Comparison of ENCODE assay signal across 25 mouse cellular contexts in the genomic region with DNA sequence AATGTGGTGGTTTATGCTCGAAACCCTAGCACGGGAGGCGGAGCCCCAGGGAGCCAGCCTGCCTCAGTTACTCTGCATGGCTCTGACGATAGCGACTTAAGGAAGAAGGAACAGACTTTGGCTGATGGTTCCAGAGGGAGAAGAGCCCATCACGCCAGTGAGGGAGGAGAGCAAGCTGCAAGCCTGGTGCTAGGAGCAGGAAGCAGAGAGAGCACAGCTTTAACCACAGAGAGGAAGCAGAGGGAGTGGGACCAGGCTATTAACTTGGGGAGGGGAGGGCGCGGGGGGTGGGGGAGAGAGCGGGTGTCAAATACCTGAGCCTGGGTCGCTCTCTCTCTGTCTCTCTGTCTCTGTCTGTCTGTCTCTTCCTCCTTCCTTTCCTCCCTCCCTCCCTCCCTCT.
"Had no signal": no experiment of that assay in that cellular context is flagged by ENCODE, and none has a peak within 500 bp of the region (broad histone marks: within the 10 kb centered on the region; RNA-seq: fewer than 3 reads in every experiment).

No protein-coding gene starts in this region.

- ATAC-seq: hindbrain, embryonic 16.5 days; inflammation-experienced regulatory T-cells, adult 6 months; intestine, embryonic 15.5 days; intestine, postnatal 0 days had no signal

- H3K4me1 ChIP-seq: intestine, embryonic 15.5 days; kidney, embryonic 15.5 days; limb, embryonic 12.5 days; liver, embryonic 13.5 days; liver, embryonic 15.5 days had no signal

- H3K36me3 ChIP-seq: heart, embryonic 10.5 days; heart, embryonic 12.5 days; hindbrain, embryonic 12.5 days; intestine, embryonic 15.5 days; kidney, embryonic 15.5 days; limb, embryonic 10.5 days; limb, embryonic 12.5 days; liver, embryonic 13.5 days; liver, embryonic 15.5 days had no signal

- H3K4me3 ChIP-seq: heart, embryonic 10.5 days; heart, embryonic 12.5 days; hindbrain, embryonic 12.5 days; intestine, embryonic 15.5 days; kidney, embryonic 15.5 days; left cerebral cortex, adult 2 months; limb, embryonic 10.5 days; limb, embryonic 12.5 days; liver, embryonic 13.5 days; liver, embryonic 15.5 days had no signal

- H3K9ac ChIP-seq: heart, embryonic 12.5 days; hindbrain, embryonic 12.5 days; hindbrain, embryonic 14.5 days; intestine, embryonic 15.5 days; kidney, embryonic 15.5 days; limb, embryonic 12.5 days; liver, embryonic 13.5 days; liver, embryonic 15.5 days had no signal

- H3K4me2 ChIP-seq: heart, embryonic 12.5 days; hindbrain, embryonic 12.5 days; hindbrain, embryonic 14.5 days; intestine, embryonic 15.5 days; kidney, embryonic 15.5 days; limb, embryonic 12.5 days; liver, embryonic 11.5 days; liver, embryonic 13.5 days; liver, embryonic 15.5 days had no signal

- H3K27ac ChIP-seq: heart, embryonic 10.5 days; hindbrain, embryonic 12.5 days; hindbrain, embryonic 14.5 days; intestine, embryonic 15.5 days; kidney, embryonic 15.5 days; left cerebral cortex, adult 2 months; limb, embryonic 10.5 days; limb, embryonic 12.5 days; liver, embryonic 13.5 days; liver, embryonic 15.5 days had no signal

- H3K27me3 ChIP-seq: intestine, embryonic 15.5 days had no signal

- DNase-seq: gastrocnemius, postnatal 14 days; gastrocnemius, postnatal 36 days; heart, adult 18-20 months; heart, postnatal 10 days; heart, postnatal 4 days; kidney, adult 18-20 months; kidney, adult 9 months; kidney, postnatal 10 days; kidney, postnatal 36 days; liver; liver, embryonic 13.5 days had no signal

- H3K9me3 ChIP-seq: heart, embryonic 10.5 days; heart, embryonic 12.5 days; hindbrain, embryonic 12.5 days; intestine, embryonic 15.5 days; kidney, embryonic 15.5 days; limb, embryonic 10.5 days; limb, embryonic 12.5 days; liver, embryonic 13.5 days; liver, embryonic 15.5 days had no signal
